Mouse (Mus musculus): Measurements from ENCODE around the gene Ankrd65.

GRCm38 (mm10) chr4:155788300-155788699 is 1.9 kb upstream of the Ankrd65 start:
- no peak for TF ChIP-seq POLR2A (IDR thresholded peaks at IDR 0.05; ENCODE audit: insufficient read depth, low read depth, low read length)
- no peak for TF ChIP-seq CTCF (IDR thresholded peaks at IDR 0.05)

Data from heart, adult 2 months (tissue).